Mouse (Mus musculus) neural tube, embryonic 13.5 days (tissue): ENCODE data around the gene Zfp148. TPM values are rescaled to one million over a fixed set of nuclear protein-coding genes. Genes with fewer than 3 reads are reported as not detected.
"Not testable (repeated sequence)": the region's sequence is repeated elsewhere in the genome, so short reads cannot be mapped to it uniquely, and the experiment has no call there.

Experiments used
- ATAC-seq: fragments of 200-750 bp; cut with Nextera tagmentation; 2 replicates; pipeline ENCODE4 v1.8.0; 2017; ENCODE audit warnings: low read depth, mild to moderate bottlenecking, moderate TSS enrichment, moderate library complexity
- H3K27ac ChIP-seq: fragments of 300-500 bp; sonication (generic); replicated peaks from 2 replicates; pipeline ENCODE4 v1.5.1; 2015; ENCODE audit warnings: moderate library complexity, mild to moderate bottlenecking, inconsistent platforms
- H3K27me3 ChIP-seq: fragments of 300-500 bp; sonication (generic); 2 replicates; pipeline ENCODE4 v1.6.1; 2015; ENCODE audit warnings: mild to moderate bottlenecking, inconsistent platforms
- H3K36me3 ChIP-seq: fragments of 300-500 bp; sonication (generic); 2 replicates; pipeline ENCODE4 v1.6.1; 2015; ENCODE audit warnings: mild to moderate bottlenecking, inconsistent platforms
- H3K4me1 ChIP-seq: fragments of 300-500 bp; sonication (generic); replicated peaks from 2 replicates; pipeline ENCODE4 v1.6.1; 2015; ENCODE audit warnings: inconsistent platforms
- H3K4me2 ChIP-seq: fragments of 300-500 bp; sonication (generic); 2 replicates; pipeline ENCODE4 v1.6.1; 2015; ENCODE audit warnings: inconsistent platforms, mild to moderate bottlenecking, moderate library complexity
- H3K4me3 ChIP-seq: fragments of 300-500 bp; sonication (generic); 2 replicates; pipeline ENCODE4 v1.5.1; 2015; ENCODE audit warnings: mild to moderate bottlenecking, inconsistent platforms
- H3K9ac ChIP-seq: fragments of 300-500 bp; sonication (generic); 2 replicates; pipeline ENCODE4 v1.6.1; 2015; ENCODE audit warnings: moderate library complexity, mild to moderate bottlenecking, inconsistent platforms
- H3K9me3 ChIP-seq: fragments of 300-500 bp; sonication (generic); 2 replicates; pipeline ENCODE4 v1.6.1; 2016; ENCODE audit warnings: inconsistent platforms
- WGBS: fragments of 180-500 bp; shearing (Covaris S2); methylation state at CpG from one replicate; pipeline ENCODE4 v1.1.7; 2015; 5-methylcytosine and 5-hydroxymethylcytosine counted together
- polyA plus RNA-seq: library from polyadenylated mRNA; unstranded; fragments of >200 nt; fragmentation: Nextera tagmentation; extraction: Ambion mirVana; gene quantifications from 2 replicates; pipeline ENCODE4 v1.2.1, GENCODE M21; 2015

Zfp148 gene
- polyA plus RNA-seq, 1 experiment from 2014 or later, result 50.2 TPM

GRCm38 (mm10) chr16:33469973-33470372 is 89.3 kb downstream of the Zfp148 start:
- Histone ChIP-seq H3K9ac (no peak overlapping the region), H3K4me2 (no peak overlapping the region), H3K27me3 (no peaks in the 10 kb centered on the region), H3K36me3 (peaks cover 16% of the 10 kb centered on the region), H3K4me1 (peaks cover 9% of the 10 kb centered on the region), H3K9me3 (no peaks in the 10 kb centered on the region), H3K27ac (no peak overlapping the region), H3K4me3 (no peak overlapping the region)
- ATAC-seq, result no peak

GRCm38 (mm10) chr16:33474381-33474780 is 93.7 kb downstream of the Zfp148 start:
- Histone ChIP-seq H3K4me2 (no peak overlapping the region), H3K9me3 (no peaks in the 10 kb centered on the region), H3K36me3 (peaks cover 45% of the 10 kb centered on the region), H3K27me3 (no peaks in the 10 kb centered on the region), H3K4me3 (no peak overlapping the region), H3K27ac (no peak overlapping the region), H3K9ac (no peak overlapping the region), H3K4me1 (no peaks in the 10 kb centered on the region)
- 94% methylated on average over 6 of the region's 6 CpGs for WGBS
- ATAC-seq, result no peak

- Histone ChIP-seq H3K4me3 (no peak overlapping the region), H3K9me3 (no peaks in the 10 kb centered on the region)
- no peak for ATAC-seq
These were observed 99.3 kb downstream of the Zfp148 start for GRCm38 (mm10) chr16:33479926-33480325.

GRCm38 (mm10) chr16:33481148-33481547 is 100.5 kb downstream of the Zfp148 start:
- H3K4me3 ChIP-seq, result no peak overlapping the region

More at GRCm38 (mm10) chr16:33479926-33480325, 99.3 kb downstream of the Zfp148 start:
- no peak overlapping the region for H3K9ac ChIP-seq
- no peak overlapping the region for H3K4me2 ChIP-seq
- H3K27ac ChIP-seq, result no peak overlapping the region
- H3K36me3 ChIP-seq, result peaks cover 61% of the 10 kb centered on the region
- H3K27me3 ChIP-seq, result no peaks in the 10 kb centered on the region
- no peaks in the 10 kb centered on the region for H3K4me1 ChIP-seq

GRCm38 (mm10) chr16:33482309-33482708 is 101.7 kb downstream of the Zfp148 start:
- H3K4me2 ChIP-seq, result no peak overlapping the region
- no peaks in the 10 kb centered on the region for H3K9me3 ChIP-seq
- 94% methylated on average over 3 of the region's 3 CpGs for WGBS
- H3K27ac ChIP-seq, result no peak overlapping the region
- no peaks in the 10 kb centered on the region for H3K4me1 ChIP-seq
- H3K4me3 ChIP-seq, result no peak overlapping the region
- H3K36me3 ChIP-seq, result peaks cover 39% of the 10 kb centered on the region
- no peak overlapping the region for H3K9ac ChIP-seq
- H3K27me3 ChIP-seq, result no peaks in the 10 kb centered on the region
- ATAC-seq, result no peak

More at GRCm38 (mm10) chr16:33481148-33481547, 100.5 kb downstream of the Zfp148 start:
- Histone ChIP-seq H3K9me3 (no peaks in the 10 kb centered on the region), H3K27me3 (no peaks in the 10 kb centered on the region), H3K4me1 (no peaks in the 10 kb centered on the region), H3K36me3 (peaks cover 51% of the 10 kb centered on the region), H3K4me2 (no peak overlapping the region), H3K27ac (no peak overlapping the region), H3K9ac (no peak overlapping the region)
- ATAC-seq, result no peak; the same call in 1 of the 2 replicates
- WGBS, result 97% methylated on average over 2 of the region's 2 CpGs

DNA sequence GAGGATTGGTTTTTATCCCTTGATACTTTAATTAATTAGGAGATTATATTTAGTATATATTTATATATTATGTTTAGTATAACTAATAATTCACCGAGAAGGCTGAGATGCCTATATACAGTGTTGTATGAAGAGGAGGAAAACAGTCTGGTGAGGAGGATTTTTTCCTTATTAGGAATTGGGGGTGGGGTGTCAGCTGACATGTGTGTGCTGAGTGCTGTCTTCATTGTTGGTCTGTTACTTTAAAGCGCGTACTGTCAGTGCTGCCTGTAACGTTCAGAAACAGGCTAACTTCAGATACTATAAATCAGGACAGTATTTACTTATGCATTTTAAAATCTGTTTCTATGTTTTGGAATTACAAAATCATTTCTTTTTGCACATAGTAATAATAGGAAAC is 107.1 kb downstream of the Zfp148 start:
- Histone ChIP-seq H3K4me2 (no peak overlapping the region), H3K36me3 (peaks cover 23% of the 10 kb centered on the region), H3K9ac (no peak overlapping the region), H3K4me3 (no peak overlapping the region), H3K27me3 (no peaks in the 10 kb centered on the region), H3K27ac (no peak overlapping the region), H3K9me3 (no peaks in the 10 kb centered on the region), H3K4me1 (no peaks in the 10 kb centered on the region)
- WGBS, result 86% methylated on average over 4 of the region's 4 CpGs
- ATAC-seq, result no peak

- no peak overlapping the region for H3K9ac ChIP-seq
- H3K36me3 ChIP-seq, result peaks cover 36% of the 10 kb centered on the region
- 94% methylated on average over 4 of the region's 4 CpGs for WGBS
- no peak overlapping the region for H3K27ac ChIP-seq
- no peak for ATAC-seq
- H3K27me3 ChIP-seq, result no peaks in the 10 kb centered on the region
- no peaks in the 10 kb centered on the region for H3K4me1 ChIP-seq
- H3K4me3 ChIP-seq, result no peak overlapping the region
- H3K4me2 ChIP-seq, result no peak overlapping the region
- no peaks in the 10 kb centered on the region for H3K9me3 ChIP-seq
These were observed 113.7 kb downstream of the Zfp148 start for GRCm38 (mm10) chr16:33494374-33494773.

DNA sequence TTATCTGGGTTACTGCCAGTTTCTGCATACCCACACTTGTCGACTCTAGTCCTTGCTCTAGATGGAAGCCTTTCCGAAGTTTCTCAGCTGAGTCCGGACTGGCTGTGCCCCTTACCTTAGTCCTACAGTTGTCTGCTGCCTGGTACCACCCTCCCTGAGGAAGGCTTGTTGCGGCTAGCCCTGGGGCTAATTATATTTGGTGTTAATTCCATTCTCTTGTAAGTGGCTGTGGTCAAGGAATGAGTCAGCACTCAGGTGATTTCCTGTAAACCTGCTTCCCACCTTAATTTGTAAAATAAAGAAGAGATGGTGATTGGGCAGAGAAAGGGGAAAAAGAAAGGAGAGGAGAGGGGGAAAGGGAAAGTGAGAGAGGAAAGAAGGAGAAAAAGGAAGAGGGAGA is 127.4 kb downstream of the Zfp148 start:
- no peak for ATAC-seq
- 92% methylated on average over 4 of the region's 4 CpGs for WGBS
- peaks cover 12% of the 10 kb centered on the region for H3K9me3 ChIP-seq

DNA sequence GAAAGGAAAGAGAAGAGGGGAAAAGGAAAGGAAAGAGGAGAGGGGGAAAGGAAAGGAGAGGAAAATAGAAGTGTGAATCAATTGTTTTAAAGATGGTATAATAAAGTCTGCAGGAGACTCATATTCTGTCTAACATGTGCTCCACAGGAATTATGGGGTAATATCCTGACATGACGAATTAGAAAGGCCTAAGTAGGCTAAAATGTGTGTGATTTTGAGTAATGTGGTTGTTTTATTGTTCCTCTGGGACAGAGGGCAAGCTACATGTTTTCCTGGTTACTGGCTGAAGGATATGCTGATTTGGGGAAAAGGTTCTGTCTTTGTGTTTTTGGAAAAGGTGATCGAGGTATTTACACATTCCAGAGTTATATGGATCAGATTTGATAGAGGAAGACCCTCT is 128.6 kb downstream of the Zfp148 start:
- H3K9me3 ChIP-seq, result peaks cover 12% of the 10 kb centered on the region
- not testable (repeated sequence) for H3K4me2 ChIP-seq, H3K36me3 ChIP-seq, H3K4me3 ChIP-seq, H3K9ac ChIP-seq, H3K4me1 ChIP-seq, H3K27ac ChIP-seq, H3K27me3 ChIP-seq, ATAC-seq
- 76% methylated on average over 2 of the region's 2 CpGs for WGBS

More for the DNA sequence above, 127.4 kb downstream of the Zfp148 start:
- Histone ChIP-seq H3K27ac (no peak overlapping the region), H3K4me3 (no peak overlapping the region), H3K36me3 (0 out of 2 replicates have a peak, but pooled peaks cover 11% of the 10 kb centered on the region), H3K27me3 (no peaks in the 10 kb centered on the region), H3K4me1 (no peaks in the 10 kb centered on the region), H3K9ac (no peak overlapping the region), H3K4me2 (no peak overlapping the region)

- not testable (repeated sequence) for H3K4me2 ChIP-seq, H3K27me3 ChIP-seq, H3K4me3 ChIP-seq, H3K4me1 ChIP-seq, ATAC-seq, H3K9ac ChIP-seq, H3K36me3 ChIP-seq, H3K27ac ChIP-seq
- WGBS, result 96% methylated on average over 4 of the region's 4 CpGs
- H3K9me3 ChIP-seq, result peaks cover 12% of the 10 kb centered on the region
These were observed 130.2 kb downstream of the Zfp148 start for GRCm38 (mm10) chr16:33510856-33511255.

DNA sequence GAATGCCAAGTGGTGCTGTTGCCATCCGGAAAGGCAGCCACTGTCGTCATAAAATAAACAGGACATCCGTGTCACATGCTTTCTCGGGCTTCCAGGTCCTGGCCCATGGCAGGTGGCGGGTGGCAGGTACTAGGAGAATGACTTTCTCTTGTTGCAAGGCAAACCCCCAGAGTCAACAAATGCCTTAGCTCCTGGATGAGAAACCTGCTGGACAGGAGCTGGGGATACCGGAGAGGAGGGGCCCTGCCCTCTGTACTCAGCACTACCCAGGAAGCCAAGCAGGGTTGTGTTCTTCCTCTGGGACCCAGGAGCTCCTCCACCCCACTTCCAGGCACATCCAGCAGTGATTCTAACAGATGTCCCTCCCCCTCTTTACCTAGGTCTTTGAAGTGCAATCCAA is 131.9 kb downstream of the Zfp148 start:
- no peak overlapping the region for H3K4me3 ChIP-seq
- no peaks in the 10 kb centered on the region for H3K27me3 ChIP-seq
- no peak overlapping the region for H3K4me2 ChIP-seq
- H3K9me3 ChIP-seq, result peaks cover 12% of the 10 kb centered on the region
- no peak overlapping the region for H3K27ac ChIP-seq
- no peaks in the 10 kb centered on the region for H3K36me3 ChIP-seq
- WGBS, result 79% methylated on average over 6 of the region's 6 CpGs
- H3K9ac ChIP-seq, result no peak overlapping the region
- ATAC-seq, result no peak
- H3K4me1 ChIP-seq, result peaks cover 12% of the 10 kb centered on the region

DNA sequence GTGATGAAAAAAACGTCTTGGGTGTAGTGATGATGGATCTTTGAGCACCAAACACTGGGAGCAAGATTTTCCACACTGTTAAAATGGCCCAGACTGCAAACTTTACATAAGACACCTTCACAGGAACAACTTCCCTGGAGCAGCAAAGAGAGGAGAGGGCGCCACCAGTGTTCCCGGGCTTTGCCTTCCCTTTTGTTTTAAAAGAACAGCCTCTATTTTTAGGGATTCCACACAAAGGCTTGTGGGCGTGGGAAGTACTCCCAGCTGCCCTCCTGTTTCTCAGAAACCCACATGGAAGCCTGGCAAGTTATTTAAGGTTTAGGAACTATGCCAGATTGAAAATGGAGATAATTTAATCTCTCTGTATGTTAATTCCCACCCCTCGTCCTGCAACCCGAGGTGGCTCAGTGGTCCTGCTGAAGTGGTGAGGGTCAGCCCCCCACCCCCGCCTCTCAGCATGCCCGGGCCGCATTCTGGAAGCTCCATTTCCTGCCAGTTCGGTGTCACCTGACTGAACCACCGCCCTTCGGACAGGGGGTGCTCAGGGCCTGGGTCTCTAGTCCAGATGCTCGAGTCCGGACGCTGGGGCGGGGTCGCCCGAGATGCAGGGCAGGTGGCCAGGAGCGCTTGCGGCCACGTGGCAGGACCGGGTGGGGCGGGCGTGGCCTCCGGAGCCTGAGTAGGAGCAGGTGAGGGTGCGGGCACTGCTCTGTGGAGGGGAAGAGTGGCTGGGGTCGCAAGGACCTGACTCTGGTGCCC is 136.3 kb downstream of the Zfp148 start, which contains the start of gene Slc12a8:
TSS of gene Slc12a8 (plus strand) at position 522 of the 759 bp plus-strand sequence.
- WGBS, result 4% methylated on average over 25 of the region's 27 CpGs

GRCm38 (mm10) chr16:33517627-33518026 is 137.0 kb downstream of the Zfp148 start:
- 11% methylated on average over 4 of the region's 4 CpGs for WGBS
- no peak overlapping the region for H3K9ac ChIP-seq
- ATAC-seq, result no peak
- H3K27ac ChIP-seq, result no peak overlapping the region
- no peaks in the 10 kb centered on the region for H3K27me3 ChIP-seq
- no peaks in the 10 kb centered on the region for H3K36me3 ChIP-seq
- H3K4me1 ChIP-seq, result peaks cover 13% of the 10 kb centered on the region
- peak overlapping the region; percentile 71 for H3K4me2 ChIP-seq
- no peaks in the 10 kb centered on the region for H3K9me3 ChIP-seq
- H3K4me3 ChIP-seq, result peak overlapping the region; percentile 36

More for the DNA sequence above, 136.3 kb downstream of the Zfp148 start, which contains the start of gene Slc12a8:
- Histone ChIP-seq H3K4me2 (peak within 1 kb of the TSS; percentile 71), H3K4me1 (peaks cover 13% of the 10 kb centered on the region), H3K36me3 (no peaks in the 10 kb centered on the region), H3K9ac (peak within 1 kb of the TSS; percentile 65), H3K27me3 (no peaks in the 10 kb centered on the region), H3K9me3 (no peaks in the 10 kb centered on the region), H3K4me3 (peak within 1 kb of the TSS; percentile 36), H3K27ac (no peak within 1 kb of the TSS)
- peak; percentile 29; the same call in 1 of the 2 replicates for ATAC-seq
